Mouse (Mus musculus): ENCODE measurements around the gene Man2b2.

Man2b2 gene

DNA sequence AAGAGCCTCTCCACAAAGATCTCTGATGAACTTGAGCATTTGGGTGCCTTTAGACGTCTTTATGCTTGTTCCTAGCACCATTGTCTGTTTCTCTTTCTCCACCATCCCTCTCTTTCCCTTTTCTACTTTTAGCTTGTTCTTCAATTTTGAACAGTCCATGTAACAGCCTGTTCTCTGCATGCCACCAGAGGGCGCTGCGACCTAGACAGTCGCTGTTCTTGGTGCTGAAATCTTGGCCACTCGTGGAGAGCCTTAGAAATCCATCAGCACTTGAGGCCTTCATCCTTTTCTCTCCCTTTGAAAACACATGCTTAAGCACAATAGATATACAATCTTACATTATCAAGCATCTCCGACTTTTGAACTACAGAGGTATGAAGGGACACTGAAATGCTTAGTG, 5.5 kb upstream of the Man2b2 start:
- DNase-seq (ENCODE audit: low spot score) = peak; percentile 42

DNA sequence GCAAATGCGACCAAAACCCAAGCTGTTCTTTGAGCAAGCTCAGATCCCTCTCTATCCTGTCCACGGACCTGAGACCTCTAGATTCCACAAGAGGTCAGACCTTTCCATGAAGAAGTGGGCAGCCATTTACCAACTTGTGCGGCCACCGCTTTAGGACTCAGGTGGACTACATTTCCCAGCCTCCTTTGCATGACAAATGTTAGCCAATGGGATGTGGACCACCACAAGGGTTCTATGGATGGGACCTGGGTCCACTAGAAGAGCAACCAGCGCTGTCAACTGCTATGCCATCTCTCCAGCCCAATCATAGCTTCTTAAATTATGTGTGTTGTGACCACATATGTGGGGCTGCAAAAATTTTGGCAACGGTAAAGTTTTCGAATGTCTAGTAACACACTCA, 819 bp upstream of the Man2b2 start:
- DNase-seq (ENCODE audit: low spot score) = no peak

DNA sequence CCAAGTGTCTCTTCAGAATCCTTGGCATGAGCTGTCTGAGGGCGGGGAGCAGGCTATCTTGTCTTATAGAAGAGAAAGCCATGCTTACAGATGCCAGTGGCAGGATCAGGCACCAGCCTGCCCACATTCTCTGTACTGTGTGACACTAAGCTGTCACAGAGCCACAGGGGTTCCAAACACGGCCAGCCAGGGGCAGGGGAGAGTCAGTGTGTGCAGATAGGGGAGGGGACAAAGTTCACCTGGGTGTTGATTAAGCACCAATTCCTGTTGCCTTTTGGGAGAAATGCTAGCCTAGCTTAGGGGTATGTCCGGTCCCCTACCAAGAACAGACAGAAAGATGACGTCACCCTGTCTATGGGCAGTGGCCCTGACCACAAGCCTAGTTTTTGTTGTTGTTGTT, 1.4 kb downstream of the Man2b2 start:
- peak; percentile 72 for DNase-seq (ENCODE audit: low spot score)

DNA sequence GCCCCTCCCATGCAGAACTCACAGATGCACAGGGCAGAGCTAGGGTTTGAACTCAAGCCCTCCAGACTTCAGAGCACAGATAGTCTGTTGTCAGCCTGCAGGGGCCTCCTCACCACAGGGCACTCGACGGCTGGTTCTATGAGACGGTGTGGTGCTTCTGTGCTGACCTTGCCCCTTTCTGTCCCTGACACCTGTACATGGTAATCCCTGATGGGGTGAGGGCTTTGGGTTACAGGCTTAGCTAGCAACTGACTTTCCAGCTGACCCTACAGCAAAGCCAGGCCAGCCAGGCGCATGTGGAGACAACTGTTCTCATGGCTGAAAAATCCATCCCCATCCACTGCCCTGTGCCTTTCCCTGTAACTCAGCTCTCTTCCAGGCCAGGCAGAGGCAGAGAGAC, 7.5 kb downstream of the Man2b2 start:
- DNase-seq (ENCODE audit: low spot score) = no peak

DNA sequence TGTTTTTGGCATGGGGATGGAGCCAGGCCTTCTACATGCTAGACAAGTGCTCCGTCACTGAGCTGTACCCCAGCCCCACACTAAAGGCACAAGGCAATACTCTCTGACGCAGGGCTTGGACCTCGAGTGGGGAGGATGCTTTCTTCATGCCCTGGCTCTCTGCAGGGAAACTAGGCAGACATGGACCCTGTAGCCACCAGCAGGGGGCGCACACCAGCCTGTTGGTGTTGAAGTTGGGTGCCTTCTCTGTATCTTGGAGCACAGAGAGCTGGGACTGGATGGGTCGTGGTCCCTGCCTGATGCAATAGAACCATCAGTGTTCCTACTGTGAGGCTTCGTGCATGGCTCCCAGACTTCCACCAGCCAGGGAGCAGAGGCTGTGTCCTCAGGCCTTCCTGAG, 10.3 kb downstream of the Man2b2 start:
- no peak for DNase-seq (ENCODE audit: low spot score)

DNA sequence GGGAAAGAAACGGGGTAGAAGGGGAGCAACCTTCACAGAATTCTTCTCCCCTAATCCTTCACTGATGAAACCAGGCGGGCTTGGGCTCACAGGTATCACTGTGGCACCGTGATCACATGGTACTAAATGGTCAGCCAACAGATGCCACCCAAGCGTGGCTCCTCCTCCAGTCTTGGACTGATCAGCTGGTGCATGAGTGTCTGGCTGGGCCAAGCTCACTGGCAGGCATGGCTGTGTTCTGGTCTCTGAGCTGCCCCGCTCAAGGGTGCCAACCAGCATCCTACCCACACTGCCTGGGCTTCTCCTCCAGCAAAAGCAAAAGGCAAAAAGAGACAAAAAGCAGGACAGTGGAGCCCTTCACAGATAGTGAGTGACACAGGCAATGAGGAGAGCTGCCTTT, 10.7 kb downstream of the Man2b2 start:
- no peak for DNase-seq (ENCODE audit: low spot score)

DNA sequence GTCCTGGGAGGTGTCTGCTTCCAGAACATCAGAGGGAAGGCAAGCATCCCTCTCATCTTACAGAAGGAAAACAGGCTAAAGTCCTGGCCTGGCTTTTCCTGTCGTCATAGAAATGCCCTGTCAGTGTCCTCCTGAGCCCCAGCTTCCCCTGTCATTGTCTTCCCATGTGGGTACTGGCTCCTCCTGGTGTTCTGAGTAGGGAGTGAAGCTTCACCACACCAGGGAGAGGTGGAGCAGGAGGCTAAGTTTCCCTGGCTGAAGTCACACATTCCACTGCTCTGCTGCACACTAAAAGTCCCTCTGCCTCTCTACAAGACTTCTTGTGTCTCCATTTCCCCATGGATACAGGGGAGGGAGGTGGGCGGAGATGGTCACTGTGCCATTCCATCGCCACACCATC, 12.7 kb downstream of the Man2b2 start:
- DNase-seq (ENCODE audit: low spot score) = no peak

DNA sequence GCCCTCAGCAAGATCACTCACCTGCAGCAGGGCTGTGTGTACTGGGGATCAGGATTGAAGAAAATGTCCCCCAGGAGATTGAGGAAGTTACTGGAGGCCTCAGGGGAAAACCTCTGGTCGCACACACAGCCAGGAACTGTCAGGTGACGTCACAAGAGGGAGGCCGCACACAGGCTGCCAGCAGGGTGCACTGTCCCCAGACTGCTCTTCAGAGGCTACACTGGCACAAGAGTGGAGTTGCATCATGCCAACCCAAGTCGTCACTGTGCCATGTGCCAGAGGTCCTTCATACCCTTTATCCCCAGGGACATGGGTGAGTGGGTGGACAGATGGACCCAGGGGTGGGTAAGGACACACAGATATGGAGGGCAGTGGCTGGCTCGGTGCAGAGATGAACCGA, 15.9 kb downstream of the Man2b2 start:
- DNase-seq (ENCODE audit: low spot score) = no peak

DNA sequence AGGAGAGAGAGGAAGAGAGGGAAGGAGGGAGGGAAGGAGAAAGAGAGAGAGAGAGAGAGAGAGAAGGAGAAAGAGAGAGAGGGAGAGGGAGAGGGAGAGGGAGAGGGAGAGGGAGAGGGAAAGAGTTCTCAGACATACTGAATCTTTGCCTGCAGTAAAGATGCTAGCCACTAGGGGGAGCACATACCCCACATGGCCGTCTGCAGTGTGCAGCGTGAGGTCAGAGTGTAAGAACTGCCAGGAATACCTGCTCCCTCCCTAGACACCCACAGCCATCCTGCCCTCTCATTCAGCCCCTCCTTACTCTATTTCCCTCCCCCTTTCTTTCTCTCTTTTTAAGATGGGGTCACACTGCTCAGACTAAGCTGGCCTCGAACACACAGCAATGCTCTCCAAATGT, 19.0 kb downstream of the Man2b2 start:
- peak; percentile 40 for DNase-seq (ENCODE audit: low spot score)

DNA sequence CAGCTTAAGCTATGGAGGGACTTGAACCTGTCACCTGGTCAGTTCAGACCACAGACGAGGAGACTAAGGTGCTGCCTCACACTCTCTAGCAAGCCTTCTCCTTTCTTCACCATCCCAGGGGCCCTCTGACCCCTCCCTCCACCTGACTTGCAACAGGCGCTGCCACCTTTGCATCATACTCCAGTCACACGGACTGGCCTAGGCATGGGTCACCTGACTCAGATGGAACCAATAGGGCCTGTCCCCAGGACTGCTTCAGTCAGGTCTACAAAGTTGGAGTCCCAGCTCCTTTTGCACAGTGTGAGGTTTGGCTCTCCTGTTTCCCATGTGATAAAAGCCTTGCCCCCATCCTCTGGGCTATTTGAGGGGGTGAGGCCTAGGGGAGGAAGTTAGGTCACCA, 19.8 kb downstream of the Man2b2 start:
- no peak for DNase-seq (ENCODE audit: low spot score)

DNA sequence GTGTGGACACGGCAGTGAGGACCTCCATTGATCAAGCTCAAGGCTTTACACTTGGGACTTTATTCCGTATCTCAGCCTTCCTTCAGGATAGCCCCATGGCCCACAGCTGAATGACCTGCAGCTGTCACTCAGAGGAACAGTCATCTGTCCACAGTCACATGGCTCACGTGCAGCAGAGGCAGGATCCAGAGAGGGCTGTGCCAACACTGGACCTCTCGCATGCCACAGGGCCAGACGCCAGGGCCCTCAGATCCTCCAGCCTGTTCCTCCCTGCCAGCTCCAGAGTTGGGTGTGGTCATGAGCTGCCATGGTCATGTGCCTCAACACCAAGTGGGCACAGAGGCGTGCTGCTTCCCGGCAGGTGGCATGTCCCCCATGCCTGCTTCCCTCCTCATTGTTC, 21.3 kb downstream of the Man2b2 start:
- DNase-seq (ENCODE audit: low spot score) = no peak

DNA sequence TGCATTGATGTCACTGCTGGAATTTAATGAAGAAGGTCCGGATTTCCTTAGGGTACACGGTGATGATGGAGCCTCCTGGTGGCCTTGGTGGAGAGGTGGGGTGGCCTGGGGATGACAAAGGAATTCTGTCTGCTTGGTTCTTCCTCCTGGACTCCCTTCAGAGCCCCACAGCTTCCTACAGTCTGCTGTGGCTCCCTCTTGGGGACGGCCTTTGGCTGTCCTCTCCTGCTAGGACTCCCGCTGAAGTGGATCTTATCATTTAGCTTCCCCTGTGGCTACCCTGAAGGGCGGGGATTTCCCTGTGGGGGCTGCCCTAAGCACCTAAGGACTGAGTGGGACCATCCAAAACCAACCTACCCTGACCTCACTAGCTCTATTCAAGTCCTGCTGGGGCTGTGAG, 23.3 kb downstream of the Man2b2 start:
- DNase-seq (ENCODE audit: low spot score) = no peak

DNA sequence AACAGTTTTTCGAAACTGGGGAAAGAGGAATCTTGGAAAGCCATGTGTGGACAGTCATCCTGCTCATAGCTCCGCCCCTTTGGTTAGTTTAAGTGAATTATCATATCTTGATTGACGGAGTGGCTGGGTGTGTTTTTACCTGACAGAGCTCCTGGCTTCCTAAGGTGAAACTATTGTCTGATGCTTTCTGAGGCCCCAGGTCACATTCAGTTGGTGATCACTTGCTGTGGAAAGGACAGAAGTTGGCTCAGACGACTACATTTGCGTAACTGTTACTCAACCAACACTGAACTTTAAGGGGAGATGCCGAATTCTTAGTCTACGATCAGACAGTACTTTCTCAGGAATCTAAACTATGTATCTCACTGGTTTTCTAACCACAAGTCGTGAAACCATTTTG, 33.2 kb downstream of the Man2b2 start:
- DNase-seq (ENCODE audit: low spot score) = no peak

DNA sequence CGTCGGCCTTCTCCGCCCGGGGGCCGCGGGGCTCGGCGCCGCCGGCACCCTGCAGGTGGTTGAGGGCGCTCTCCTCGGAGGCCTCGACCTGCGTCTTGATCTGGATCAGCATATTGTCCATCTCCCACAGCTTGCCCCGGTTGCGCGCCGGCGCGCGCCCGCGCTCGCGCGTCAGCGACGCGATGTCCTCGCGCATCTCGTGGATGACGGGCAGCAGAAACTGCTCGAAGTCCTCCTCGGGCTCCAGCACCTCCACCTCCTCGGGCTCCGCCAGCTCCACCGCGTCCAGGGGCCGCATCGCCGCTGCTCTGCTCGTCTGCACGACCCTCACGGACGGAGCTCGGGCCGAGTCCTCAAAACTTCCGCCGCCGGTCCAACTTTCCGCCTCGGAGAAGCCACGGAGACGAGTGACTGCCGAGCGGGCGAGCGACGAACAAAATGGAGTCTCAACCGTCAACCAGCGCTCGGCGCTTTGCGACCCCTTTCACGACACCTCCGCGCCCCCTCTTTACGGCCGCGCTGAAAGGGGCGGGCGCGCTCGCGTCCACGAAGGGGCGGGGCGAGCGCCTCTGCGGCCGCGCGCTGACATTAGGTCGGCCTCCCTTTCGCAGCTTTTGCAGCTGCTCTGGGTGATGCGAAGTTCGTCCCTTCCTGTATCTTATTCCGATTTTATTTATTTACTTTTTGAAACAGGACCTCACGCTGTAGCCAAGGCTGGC, 34.0 kb downstream of the Man2b2 start, which contains the start of gene Mrfap1:
Mrfap1 (minus strand) TSS at position 477 of the 719 bp plus-strand sequence.
- DNase-seq (ENCODE audit: low spot score) = peak; percentile 94

DNA sequence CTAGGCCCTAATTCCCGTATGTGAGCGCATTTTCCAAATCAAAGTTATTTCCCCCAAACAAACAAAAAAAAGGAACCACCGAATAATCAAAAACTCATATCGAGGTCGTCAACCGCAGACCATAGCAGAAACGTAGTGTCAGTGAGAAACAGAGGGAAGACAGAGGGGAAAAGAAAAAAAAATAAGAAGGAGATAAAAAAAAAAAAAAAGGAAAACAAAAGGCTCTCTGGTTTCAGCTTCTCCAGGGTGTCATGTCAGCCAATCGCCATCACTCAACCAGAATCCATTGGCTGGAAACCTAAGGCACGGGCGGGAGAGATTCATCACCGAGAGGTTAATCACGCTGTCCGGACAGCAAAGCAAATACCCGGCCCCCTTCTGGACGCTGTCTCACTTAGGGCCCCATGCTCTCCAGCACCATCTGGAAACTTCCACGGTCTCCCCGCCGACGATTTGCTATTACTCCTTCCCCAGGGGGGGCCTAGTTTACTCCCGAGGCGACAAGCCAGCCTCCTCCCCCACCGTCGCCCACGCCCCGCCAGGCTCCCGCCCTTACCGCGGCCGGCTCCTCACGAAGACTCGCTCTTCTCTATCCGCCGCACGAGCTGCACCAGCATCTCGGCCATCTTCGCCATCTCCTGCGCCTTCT, 34.7 kb downstream of the Man2b2 start:
- DNase-seq (ENCODE audit: low spot score) = peak; percentile 69

DNA sequence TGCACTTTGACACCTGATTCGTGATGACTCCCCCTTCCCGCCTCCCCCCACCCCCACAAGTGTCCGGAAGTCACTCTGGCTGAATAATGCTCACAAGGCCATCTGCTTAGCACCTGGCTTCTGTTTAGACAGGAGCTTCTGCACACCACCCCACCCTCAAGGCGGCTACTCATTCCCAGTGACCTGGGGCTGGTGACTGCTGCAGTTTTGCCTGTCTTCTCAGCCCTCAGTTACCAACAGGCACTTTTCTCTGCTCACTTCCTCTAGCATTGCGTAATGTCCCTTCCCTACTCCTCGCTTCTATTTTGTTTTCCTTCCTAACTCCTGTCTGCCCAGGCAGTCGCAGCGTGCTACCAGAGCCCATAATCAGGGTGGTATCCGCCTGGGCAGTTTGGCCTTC, 38.6 kb downstream of the Man2b2 start:
- DNase-seq (ENCODE audit: low spot score) = peak; percentile 62

DNA sequence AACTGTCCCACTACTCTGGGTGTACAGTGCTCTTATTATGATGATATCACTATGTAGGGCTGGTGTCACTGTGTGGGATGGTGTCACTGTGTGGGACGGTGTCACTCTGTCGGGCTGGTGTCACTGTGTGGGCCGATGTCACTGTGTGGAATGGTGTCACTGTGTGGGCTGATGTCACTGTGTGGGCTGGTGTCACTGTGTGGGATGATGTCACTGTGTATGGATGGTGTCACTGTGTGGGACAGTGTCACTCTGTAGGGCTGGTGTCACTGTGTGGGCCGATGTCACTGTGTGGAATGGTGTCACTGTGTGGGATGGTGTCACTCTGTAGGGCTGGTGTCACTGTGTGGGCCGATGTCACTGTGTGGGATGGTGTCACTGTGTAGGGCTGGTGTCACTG, 44.4 kb downstream of the Man2b2 start:
- no peak for DNase-seq (ENCODE audit: low spot score)

DNA sequence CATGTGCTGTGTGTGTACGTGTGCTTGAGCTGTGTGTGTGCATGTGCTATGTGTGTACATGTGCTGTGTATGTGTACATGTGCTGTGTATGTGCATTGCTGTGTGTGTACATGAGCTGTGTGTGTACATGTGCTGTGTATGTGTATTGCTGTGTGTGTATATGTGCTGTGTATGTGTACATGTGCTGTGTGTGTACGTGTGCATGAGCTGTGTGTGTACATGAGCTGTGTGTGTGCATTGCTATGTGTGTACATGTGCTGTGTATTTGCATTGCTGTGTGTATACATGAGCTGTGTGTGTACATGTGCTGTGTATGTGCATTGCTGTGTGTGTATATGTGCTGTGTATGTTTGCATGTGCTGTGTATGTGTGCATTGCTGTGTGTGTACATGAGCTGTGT, 50.9 kb downstream of the Man2b2 start:
- DNase-seq (ENCODE audit: low spot score) = no peak

DNA sequence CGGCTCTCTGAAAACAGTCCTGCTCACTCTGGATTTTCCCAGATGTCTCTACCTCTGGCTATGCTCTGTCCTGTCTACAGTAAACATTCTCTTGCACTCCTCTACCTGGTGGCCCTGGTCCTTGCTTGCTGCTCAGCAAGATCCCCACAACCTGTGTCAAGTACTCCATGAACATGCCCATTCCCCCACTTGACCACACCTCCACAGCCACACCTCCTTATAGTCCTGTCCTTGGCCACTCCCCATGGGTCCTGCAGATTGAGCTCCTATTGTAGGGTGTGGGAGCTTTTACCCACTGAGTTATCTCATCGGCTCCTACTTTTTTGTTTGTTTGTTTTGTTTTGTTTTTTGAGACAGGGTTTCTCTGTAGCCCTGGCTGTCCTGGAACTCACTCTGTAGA, 51.6 kb downstream of the Man2b2 start:
- no peak for DNase-seq (ENCODE audit: low spot score)

DNA sequence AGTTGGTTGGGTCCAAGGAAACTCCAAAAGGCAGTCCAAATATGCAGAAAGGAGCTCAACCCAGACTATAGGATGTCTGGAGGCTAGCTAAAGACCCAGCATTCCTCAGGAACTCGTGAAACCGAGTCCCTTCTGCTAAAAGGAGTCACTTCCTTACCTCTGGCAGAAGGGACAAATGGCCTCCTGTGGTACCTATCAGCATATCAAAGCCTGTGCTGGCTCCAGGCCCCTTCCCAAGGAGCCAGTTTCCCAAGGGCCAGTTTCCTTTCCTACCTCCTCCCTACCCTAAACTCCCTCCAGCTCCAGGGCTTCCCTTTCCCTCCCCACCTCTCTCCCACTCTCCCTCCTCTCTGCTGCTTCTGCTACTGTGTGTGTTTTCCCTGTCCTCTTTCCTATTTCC, 53.3 kb downstream of the Man2b2 start:
- DNase-seq (ENCODE audit: low spot score) = no peak

DNA sequence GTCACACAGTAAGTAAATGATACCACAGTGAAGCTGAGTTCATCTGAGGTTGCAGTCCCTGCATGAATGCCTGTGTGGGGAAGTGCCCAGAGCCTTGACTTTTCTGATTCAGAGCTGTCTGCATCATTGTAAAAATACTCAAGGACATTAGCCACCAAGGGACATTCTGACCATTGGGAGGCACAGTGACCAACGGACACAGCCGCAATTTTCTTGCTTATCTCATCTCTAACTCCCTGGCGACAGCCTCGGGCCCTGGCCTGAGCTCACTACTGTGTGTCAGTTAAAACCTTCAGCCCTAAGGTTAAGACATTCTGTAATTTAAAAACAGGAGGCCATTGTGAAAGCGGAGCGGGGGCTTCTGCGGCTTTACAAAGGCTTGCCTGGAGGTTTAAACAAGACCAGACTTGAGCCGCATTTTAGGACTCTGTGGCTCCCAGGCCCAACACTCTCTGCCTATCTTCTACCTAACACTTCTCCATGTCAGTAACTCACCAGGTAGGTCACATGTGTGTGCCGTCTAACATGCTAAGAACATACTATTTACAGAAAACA, 54.4 kb downstream of the Man2b2 start:
- no peak for DNase-seq (ENCODE audit: low spot score)

DNA sequence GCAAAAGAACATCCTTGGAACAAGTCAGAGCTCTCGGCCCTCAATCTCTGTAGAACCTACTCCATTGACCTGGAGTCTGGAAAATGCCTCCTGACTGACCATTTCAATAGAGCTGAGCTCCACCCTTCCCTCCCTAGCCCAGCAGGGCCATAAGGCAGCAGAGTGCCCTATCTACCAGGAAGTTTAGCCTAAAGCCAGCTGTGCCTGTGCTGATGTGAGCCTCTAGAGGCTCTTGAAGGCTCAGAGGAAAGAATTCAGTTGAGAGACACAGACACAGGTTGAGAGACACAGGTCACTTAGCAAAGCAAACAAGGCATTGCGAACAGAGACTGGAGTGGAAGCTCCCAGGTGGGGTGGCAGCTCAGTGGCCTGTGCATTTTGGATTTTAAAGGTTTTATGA, 55.1 kb downstream of the Man2b2 start:
- DNase-seq (ENCODE audit: low spot score) = no peak

DNA sequence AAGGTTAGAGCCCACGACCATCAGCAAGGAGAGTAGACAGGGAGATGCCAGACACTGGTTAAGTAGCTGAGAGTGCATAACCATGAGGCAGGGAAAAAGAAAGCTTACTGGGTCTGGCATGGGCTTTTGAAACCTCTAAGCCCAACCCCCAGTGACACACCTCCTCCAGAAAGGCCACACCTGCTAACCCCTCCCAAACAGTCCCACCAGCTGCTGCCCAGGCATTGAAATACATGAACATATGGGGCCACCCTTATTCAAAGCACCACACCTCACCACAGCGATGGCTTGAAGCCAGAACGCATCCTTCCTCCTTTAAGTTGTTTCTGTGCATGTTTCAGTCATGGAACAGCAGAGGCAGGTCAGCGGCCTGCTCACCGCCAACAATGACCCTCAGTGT, 57.9 kb downstream of the Man2b2 start:
- DNase-seq (ENCODE audit: low spot score) = no peak

DNA sequence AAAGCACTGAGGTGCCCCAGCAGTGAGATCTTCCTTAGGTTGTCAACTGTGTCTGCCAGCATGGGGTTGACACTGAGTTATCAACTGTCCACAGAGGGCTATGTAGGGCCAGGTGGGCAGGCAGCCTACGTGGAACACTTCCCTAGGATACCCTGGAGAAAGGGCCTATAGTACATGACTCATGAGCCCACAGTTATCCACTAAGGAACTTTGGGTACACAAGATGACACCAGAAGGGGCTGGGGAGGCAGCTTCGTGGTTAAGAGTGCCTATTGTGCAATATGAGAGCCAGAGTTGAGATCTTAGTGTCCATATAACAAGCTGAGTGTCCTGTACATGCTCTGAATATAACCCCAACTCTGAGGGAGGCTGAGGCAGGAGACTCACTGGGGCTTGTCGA, 60.9 kb downstream of the Man2b2 start:
- no peak for DNase-seq (ENCODE audit: low spot score)

Measured in yolk sac, embryonic 10.5 days (tissue).